Mouse (Mus musculus): Measurements from ENCODE around the gene Lrrc4c. TPM values are rescaled to one million over a fixed set of nuclear protein-coding genes. Genes with fewer than 3 reads are reported as not detected.
A peak's percentile ranks its signal among the peaks of the same experiment; 100 is the strongest.

Gene Lrrc4c
- polyA plus RNA-seq, 1 experiment from 2014 or later: 24.3 TPM

GRCm38 (mm10) chr2:97466243-97466793 is 1148.3 kb downstream of the Lrrc4c start:
- no peaks in the 10 kb centered on the region for H3K36me3 ChIP-seq
- peak overlapping the region; percentile 69 for H3K9ac ChIP-seq (replicated peaks)
- no peaks in the 10 kb centered on the region for H3K9me3 ChIP-seq
- peak overlapping the region; percentile 84 for H3K4me2 ChIP-seq (replicated peaks)
- ATAC-seq (replicated peaks): peak; percentile 94
- under 1% methylated on average over 25 of the region's 25 CpGs for WGBS
- peaks cover 17% of the 10 kb centered on the region for H3K4me1 ChIP-seq
- peak overlapping the region; percentile 96 for H3K27ac ChIP-seq (replicated peaks)
- peak overlapping the region; percentile 71 for H3K4me3 ChIP-seq
- no peaks in the 10 kb centered on the region for H3K27me3 ChIP-seq

- no peaks in the 10 kb centered on the region for H3K9me3 ChIP-seq
- no peaks in the 10 kb centered on the region for H3K27me3 ChIP-seq
- peak overlapping the region; percentile 71 for H3K4me3 ChIP-seq
- H3K27ac ChIP-seq (replicated peaks): peak overlapping the region; percentile 96
- H3K4me1 ChIP-seq: peaks cover 21% of the 10 kb centered on the region
- peak overlapping the region; percentile 69 for H3K9ac ChIP-seq (replicated peaks)
- under 1% methylated on average over 26 of the region's 26 CpGs for WGBS
- no peaks in the 10 kb centered on the region for H3K36me3 ChIP-seq
- peak overlapping the region; percentile 84 for H3K4me2 ChIP-seq (replicated peaks)
- ATAC-seq (replicated peaks): peak; percentile 81
Observed at GRCm38 (mm10) chr2:97467031-97467549, 1149.1 kb downstream of the Lrrc4c start.

- ATAC-seq (replicated peaks): no peak
- H3K27me3 ChIP-seq: no peaks in the 10 kb centered on the region
- no peaks in the 10 kb centered on the region for H3K9me3 ChIP-seq
- 3% methylated on average over 8 of the region's 8 CpGs for WGBS
- no peaks in the 10 kb centered on the region for H3K36me3 ChIP-seq
- peak overlapping the region; percentile 96 for H3K27ac ChIP-seq (replicated peaks)
- H3K9ac ChIP-seq (replicated peaks): peak overlapping the region; percentile 69
- peak overlapping the region; percentile 84 for H3K4me2 ChIP-seq (replicated peaks)
- peak overlapping the region; percentile 71 for H3K4me3 ChIP-seq
- H3K4me1 ChIP-seq: peaks cover 21% of the 10 kb centered on the region
Observed at GRCm38 (mm10) chr2:97467664-97468063, 1149.7 kb downstream of the Lrrc4c start.

DNA sequence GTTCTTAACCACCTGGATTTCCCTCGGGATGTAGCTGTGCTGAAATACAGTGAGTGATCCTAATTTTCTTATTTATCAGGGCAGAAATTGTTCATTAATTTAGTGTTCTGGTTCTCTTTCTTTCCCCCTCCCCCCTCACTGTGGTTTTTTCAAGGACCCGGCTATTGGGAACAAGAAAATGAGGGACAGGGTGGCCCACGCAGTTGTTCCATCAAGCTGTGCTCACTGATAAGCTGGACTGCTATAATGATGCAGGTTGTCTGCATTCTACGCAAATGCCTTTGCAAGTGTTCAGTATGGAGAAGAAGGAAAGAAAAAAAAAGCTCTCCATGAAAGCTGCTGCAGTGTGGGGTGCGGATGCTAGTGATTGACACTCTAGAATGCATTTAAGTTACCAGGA is 1150.4 kb downstream of the Lrrc4c start:
- WGBS: 7% methylated on average over 5 of the region's 5 CpGs
- Histone ChIP-seq H3K4me1 (peaks cover 21% of the 10 kb centered on the region), H3K9me3 (no peaks in the 10 kb centered on the region), H3K36me3 (no peaks in the 10 kb centered on the region), H3K4me3 (peak overlapping the region; percentile 71), H3K9ac (replicated peaks) (peak overlapping the region; percentile 69), H3K27me3 (no peaks in the 10 kb centered on the region), H3K27ac (replicated peaks) (peak overlapping the region; percentile 55), H3K4me2 (replicated peaks) (peak overlapping the region; percentile 84)
- no peak for ATAC-seq (replicated peaks)

- Histone ChIP-seq H3K4me2 (replicated peaks) (peak overlapping the region; percentile 84), H3K4me3 (peak overlapping the region; percentile 71), H3K9me3 (no peaks in the 10 kb centered on the region), H3K9ac (replicated peaks) (peak overlapping the region; percentile 69; the same call in 1 of the 2 replicates), H3K27me3 (no peaks in the 10 kb centered on the region), H3K27ac (replicated peaks) (no peak overlapping the region), H3K4me1 (peaks cover 21% of the 10 kb centered on the region), H3K36me3 (no peaks in the 10 kb centered on the region)
- WGBS: 58% methylated on average over 2 of the region's 2 CpGs
- no peak for ATAC-seq (replicated peaks)
Observed at GRCm38 (mm10) chr2:97469396-97469795, 1151.4 kb downstream of the Lrrc4c start.

GRCm38 (mm10) chr2:97478175-97478924 is 1160.4 kb downstream of the Lrrc4c start:
- 5% methylated on average over 10 of the region's 10 CpGs for WGBS
- no peaks in the 10 kb centered on the region for H3K27me3 ChIP-seq
- peak overlapping the region; percentile 23 for H3K4me3 ChIP-seq
- peaks cover 16% of the 10 kb centered on the region for H3K4me1 ChIP-seq
- peak; percentile 95 for ATAC-seq (replicated peaks)
- H3K36me3 ChIP-seq: no peaks in the 10 kb centered on the region
- peak overlapping the region; percentile 39 for H3K4me2 ChIP-seq (replicated peaks)
- H3K9me3 ChIP-seq: no peaks in the 10 kb centered on the region
- 0 out of 2 replicates have a peak overlapping the region, but pooled peaks have one; percentile 10 for H3K9ac ChIP-seq (replicated peaks)
- H3K27ac ChIP-seq (replicated peaks): peak overlapping the region; percentile 70

DNA sequence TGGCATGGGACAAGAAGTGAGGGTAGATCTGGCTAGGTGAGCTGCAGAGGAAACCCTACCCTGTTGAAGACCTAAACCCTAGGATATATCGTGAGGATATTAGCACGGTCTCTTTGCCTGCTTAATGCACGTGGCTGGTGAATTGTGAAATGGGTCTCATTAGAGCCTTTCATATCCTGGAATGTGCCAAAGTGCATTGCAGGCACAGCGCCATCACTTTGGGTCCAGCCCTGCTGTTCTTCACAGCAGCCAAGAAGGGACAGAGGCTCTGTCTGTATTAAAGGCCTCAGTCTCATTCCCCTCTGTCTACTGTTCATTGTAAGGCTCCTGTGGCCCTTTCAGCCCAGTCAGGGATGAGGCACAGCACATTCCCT is 1160.9 kb downstream of the Lrrc4c start:
- Histone ChIP-seq H3K4me3 (peak overlapping the region; percentile 23), H3K27ac (replicated peaks) (peak overlapping the region; percentile 70), H3K9me3 (no peaks in the 10 kb centered on the region), H3K27me3 (no peaks in the 10 kb centered on the region), H3K4me2 (replicated peaks) (peak overlapping the region; percentile 39), H3K4me1 (peaks cover 16% of the 10 kb centered on the region), H3K36me3 (no peaks in the 10 kb centered on the region), H3K9ac (replicated peaks) (0 out of 2 replicates have a peak overlapping the region, but pooled peaks have one; percentile 10)
- ATAC-seq (replicated peaks): peak; percentile 77
- WGBS: 7% methylated on average over 4 of the region's 4 CpGs

DNA sequence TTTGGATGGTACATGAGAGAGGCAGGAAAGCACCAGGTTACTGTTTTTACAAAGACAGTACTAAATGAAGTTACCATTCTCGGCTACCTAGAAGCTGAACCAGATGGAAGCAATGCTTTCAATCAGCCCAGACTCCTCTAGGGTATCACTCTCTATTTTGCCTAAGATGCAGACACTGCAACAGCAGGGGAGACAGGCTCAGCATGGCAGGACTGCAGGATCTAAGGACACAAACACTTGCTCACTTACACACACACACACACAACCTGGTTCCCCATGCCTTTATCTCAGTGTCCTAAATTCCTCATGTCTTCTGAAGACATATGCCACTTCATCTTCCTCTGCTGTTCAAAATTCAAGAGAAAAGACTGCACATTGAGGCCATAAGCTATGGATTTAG is 1167.0 kb downstream of the Lrrc4c start:
- Histone ChIP-seq H3K9me3 (no peaks in the 10 kb centered on the region), H3K27ac (replicated peaks) (0 out of 2 replicates have a peak overlapping the region, but pooled peaks have one; percentile 21), H3K36me3 (no peaks in the 10 kb centered on the region), H3K27me3 (no peaks in the 10 kb centered on the region), H3K4me1 (peaks cover 20% of the 10 kb centered on the region), H3K4me3 (no peak overlapping the region), H3K9ac (replicated peaks) (no peak overlapping the region), H3K4me2 (replicated peaks) (no peak overlapping the region)
- WGBS: 60% methylated on average over 1 of the region's 1 CpGs
- peak; percentile 36; the same call in 1 of the 2 replicates for ATAC-seq (replicated peaks)

DNA sequence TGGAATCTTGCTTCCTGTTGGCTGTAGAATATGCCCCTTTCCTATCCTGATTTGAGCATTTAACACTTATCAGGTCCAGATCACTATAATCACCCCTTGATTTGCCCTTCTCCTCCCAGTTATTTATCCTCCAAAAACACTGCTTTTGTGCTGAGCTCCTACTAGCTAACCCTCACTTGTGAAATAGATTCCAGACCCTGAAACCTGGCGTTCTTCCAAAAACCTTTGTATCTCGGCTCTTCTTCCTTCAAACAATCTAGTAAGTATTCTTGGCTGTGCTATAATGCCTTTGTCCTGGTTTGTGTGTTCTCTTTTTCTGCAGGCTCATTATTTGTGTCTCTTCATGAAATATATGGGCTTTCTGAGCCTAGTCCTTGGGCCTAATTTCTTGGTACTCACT is 1167.6 kb downstream of the Lrrc4c start:
- H3K27ac ChIP-seq (replicated peaks): 0 out of 2 replicates have a peak overlapping the region, but pooled peaks have one; percentile 21
- 36% methylated on average over 2 of the region's 2 CpGs for WGBS
- peaks cover 20% of the 10 kb centered on the region for H3K4me1 ChIP-seq
- ATAC-seq (replicated peaks): no peak
- H3K36me3 ChIP-seq: no peaks in the 10 kb centered on the region
- H3K4me3 ChIP-seq: no peak overlapping the region
- H3K27me3 ChIP-seq: no peaks in the 10 kb centered on the region
- H3K4me2 ChIP-seq (replicated peaks): no peak overlapping the region
- no peaks in the 10 kb centered on the region for H3K9me3 ChIP-seq
- no peak overlapping the region for H3K9ac ChIP-seq (replicated peaks)

DNA sequence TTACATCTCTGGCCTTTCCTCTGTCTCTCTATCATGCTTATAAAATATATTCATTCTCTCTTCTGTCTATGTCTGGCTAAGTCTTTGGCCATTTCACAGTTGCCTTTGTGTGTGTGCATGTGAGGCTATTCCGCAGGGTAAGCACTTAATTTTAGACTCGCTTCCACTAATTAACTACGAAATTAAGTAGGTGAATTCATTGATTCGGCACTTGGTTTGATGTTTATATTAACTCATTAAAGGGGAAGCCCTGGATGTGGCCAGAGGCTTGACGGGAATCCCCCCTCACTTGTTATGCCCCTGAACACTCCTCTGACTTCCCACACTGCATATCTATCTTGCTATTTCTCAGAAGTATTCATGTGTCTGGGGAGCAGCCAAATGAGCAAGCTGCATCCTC is 1169.6 kb downstream of the Lrrc4c start:
- WGBS: 24% methylated on average over 5 of the region's 5 CpGs
- H3K4me2 ChIP-seq (replicated peaks): no peak overlapping the region
- no peak overlapping the region for H3K4me3 ChIP-seq
- no peak overlapping the region for H3K9ac ChIP-seq (replicated peaks)
- no peaks in the 10 kb centered on the region for H3K9me3 ChIP-seq
- no peak overlapping the region for H3K27ac ChIP-seq (replicated peaks)
- H3K4me1 ChIP-seq: peaks cover 20% of the 10 kb centered on the region
- no peaks in the 10 kb centered on the region for H3K36me3 ChIP-seq
- no peak; the same call in 1 of the 2 replicates for ATAC-seq (replicated peaks)
- H3K27me3 ChIP-seq: no peaks in the 10 kb centered on the region

DNA sequence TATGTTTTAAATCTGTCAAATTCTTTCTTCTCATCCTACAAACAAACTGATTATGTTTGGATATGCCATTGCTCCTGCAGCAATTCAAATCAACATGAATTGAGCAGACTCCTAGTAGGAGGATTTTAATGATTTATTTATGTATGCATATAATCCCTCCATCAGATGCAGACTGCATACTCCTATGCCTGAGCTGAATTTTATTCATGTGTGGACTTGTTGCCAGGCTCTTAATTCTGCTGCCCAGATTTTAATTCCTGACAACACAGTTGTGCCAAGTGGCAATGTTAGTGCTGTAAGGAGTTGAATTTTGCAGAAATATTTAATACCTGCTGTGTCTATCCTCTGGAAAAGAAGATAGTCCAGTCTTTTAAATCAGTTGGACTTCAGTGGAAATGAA is 1179.1 kb downstream of the Lrrc4c start:
- H3K4me2 ChIP-seq (replicated peaks): no peak overlapping the region
- H3K9ac ChIP-seq (replicated peaks): no peak overlapping the region
- H3K36me3 ChIP-seq: no peaks in the 10 kb centered on the region
- H3K27ac ChIP-seq (replicated peaks): no peak overlapping the region
- no peaks in the 10 kb centered on the region for H3K27me3 ChIP-seq
- ATAC-seq (replicated peaks): no peak
- H3K4me1 ChIP-seq: no peaks in the 10 kb centered on the region
- H3K4me3 ChIP-seq: no peak overlapping the region
- no peaks in the 10 kb centered on the region for H3K9me3 ChIP-seq

DNA sequence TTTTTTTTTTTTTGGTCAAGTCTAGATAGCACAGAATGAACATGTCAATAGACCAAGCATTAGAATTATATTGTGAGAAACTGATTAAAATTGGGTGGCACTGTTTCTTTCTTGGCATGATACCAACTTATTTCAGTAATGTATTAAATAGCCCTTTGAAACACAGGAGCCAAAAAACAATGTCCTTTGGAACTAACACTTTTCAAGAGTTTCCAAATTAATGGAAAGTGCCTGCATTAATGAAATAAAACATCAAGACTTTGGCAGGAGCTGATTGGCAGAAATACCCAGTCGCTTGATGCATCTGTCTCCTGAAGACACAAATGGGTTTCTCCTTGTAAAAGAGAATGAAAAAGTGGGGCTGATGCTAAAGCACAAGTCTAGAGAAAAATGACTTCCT is 1184.5 kb downstream of the Lrrc4c start:
- H3K9me3 ChIP-seq: no peaks in the 10 kb centered on the region
- H3K9ac ChIP-seq (replicated peaks): no peak overlapping the region
- WGBS: 30% methylated on average over 1 of the region's 1 CpGs
- ATAC-seq (replicated peaks): no peak
- H3K4me3 ChIP-seq: no peak overlapping the region
- peaks cover 5% of the 10 kb centered on the region; the same call in 1 of the 2 replicates for H3K4me1 ChIP-seq
- H3K27me3 ChIP-seq: no peaks in the 10 kb centered on the region
- no peaks in the 10 kb centered on the region for H3K36me3 ChIP-seq
- H3K4me2 ChIP-seq (replicated peaks): no peak overlapping the region
- H3K27ac ChIP-seq (replicated peaks): no peak overlapping the region

Data from forebrain, embryonic 15.5 days (tissue).